Mouse (Mus musculus): ENCODE measurements around the gene Cep95. TPM values are rescaled to one million over a fixed set of nuclear protein-coding genes. Genes with fewer than 3 reads are reported as not detected.
"Not testable (repeated sequence)": the region's sequence is repeated elsewhere in the genome, so short reads cannot be mapped to it uniquely, and the experiment has no call there.

The Cep95 gene
- total and polyA plus RNA-seq, 3 experiments, result 17.5 to 21.7 (median 19.3) TPM

DNA sequence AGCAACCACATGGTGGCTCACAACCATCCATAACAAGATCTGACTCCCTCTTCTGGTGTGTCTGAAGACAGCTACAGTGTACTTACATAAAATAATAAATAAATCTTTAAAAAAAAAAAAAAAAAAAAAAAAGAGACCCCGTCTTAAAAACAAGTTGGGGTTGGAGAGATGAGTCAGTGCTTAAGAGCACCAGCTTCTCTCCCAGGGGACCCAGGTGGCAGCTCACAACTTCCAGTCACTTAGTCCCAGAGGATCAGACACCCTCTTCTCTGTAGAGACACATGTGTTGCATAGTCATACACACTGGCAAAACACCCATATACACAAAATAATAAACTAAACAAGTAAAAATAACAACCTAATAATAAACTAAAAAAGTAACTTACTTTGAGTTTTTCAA lies 18.4 kb downstream of the Cep95 start:
- peaks cover 0 to 14% of the 10 kb centered on the region in 2 experiments; a peak in 2 of 4 replicates for H3K4me1 ChIP-seq (ENCODE audit: control insufficient read depth in 1 of 2, insufficient read depth in 2 of 2)
- in situ Hi-C loops (cut with MboI; ENCODE audit: low pct_ligation_motif_present, low pct_unique_long_range_greater_than_20kb, low sequenced_read_pairs); H3K9me3 ChIP-seq (replicated peaks; ENCODE audit: low read length); H3K9ac ChIP-seq (ENCODE audit: insufficient read depth, low read depth); H3K27ac ChIP-seq (ENCODE audit: insufficient read depth, low read depth); H3K4me3 ChIP-seq (replicated peaks in 1 of 3; ENCODE audit: low read depth in 2 of 3, low read length in 2 of 3, poor library complexity in 1 of 3); H3K79me2 ChIP-seq (replicated peaks; ENCODE audit: control insufficient read depth, extremely low read depth, insufficient read depth, poor library complexity, severe bottlenecking); H3K27me3 ChIP-seq (replicated peaks); H3K4me2 ChIP-seq (ENCODE audit: insufficient read depth, low read depth, poor library complexity, severe bottlenecking); dilution Hi-C loops (cut with MboI; ENCODE audit: extremely low pct_ligation_motif_present, extremely low pct_unique_long_range_greater_than_20kb, low sequenced_read_pairs): not testable (repeated sequence)
- H3K36me3 ChIP-seq (replicated peaks in 1 of 2; ENCODE audit: control insufficient read depth in 1 of 2, insufficient read depth in 1 of 2, low read length in 1 of 2), result peaks cover 48 to 77% of the 10 kb centered on the region in 2 experiments
- peak; percentile 65 for DNase-seq (ENCODE audit: extremely low read depth)
- 0 out of 2 replicates have a peak, but pooled peaks have one; percentile 8 for TF ChIP-seq KAT2A (IDR thresholded peaks at IDR 0.05; ENCODE audit: insufficient replicate concordance, low read length)
- peak; percentile 64 for TF ChIP-seq ZNF384 (IDR thresholded peaks at IDR 0.05; ENCODE audit: low read depth, low read length)

DNA sequence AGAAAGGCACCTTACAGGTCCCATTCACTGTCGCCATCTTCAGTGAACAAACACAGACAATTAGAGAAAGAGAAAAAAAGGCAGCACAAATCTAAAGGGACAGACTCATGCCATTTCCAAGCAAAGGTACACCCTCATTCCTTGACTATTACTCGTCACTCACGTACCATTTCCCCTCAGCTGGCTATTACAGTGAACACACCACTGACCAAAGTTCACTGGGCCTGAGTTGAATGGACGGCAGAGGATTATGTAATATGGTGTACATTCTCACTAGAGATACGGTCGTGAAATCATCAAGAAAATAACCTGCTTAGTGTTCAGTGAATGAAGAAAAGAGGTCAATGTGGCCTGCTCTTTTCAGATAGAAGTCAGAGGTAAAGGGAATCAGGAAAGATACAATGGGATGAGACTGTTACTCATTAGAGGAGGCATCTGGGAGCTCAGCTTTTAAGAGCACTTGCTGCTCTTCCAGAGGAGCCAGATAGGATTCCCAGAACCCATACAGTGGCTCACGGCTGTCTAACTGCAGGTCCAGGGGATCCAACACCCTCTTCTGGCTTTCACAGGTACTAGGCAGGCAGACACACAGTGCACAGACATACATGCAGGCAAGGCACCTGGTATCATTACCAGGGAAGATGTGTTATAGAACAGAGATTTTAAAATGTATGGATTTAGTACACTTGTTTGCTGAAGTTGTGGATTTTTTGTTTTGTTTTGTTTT lies 23.5 kb downstream of the Cep95 start:
- Histone ChIP-seq H3K27ac (ENCODE audit: insufficient read depth, low read depth) (no peak overlapping the region), H3K9me3 (replicated peaks; ENCODE audit: low read length) (no peaks in the 10 kb centered on the region), H3K36me3 (replicated peaks in 1 of 2; ENCODE audit: control insufficient read depth in 1 of 2, insufficient read depth in 1 of 2, low read length in 1 of 2) (peaks cover 73 to 92% of the 10 kb centered on the region in 2 experiments), H3K27me3 (replicated peaks) (no peaks in the 10 kb centered on the region), H3K9ac (ENCODE audit: insufficient read depth, low read depth) (no peak overlapping the region), H3K4me3 (replicated peaks in 1 of 3; ENCODE audit: low read depth in 2 of 3, low read length in 2 of 3, poor library complexity in 1 of 3) (no peak overlapping the region), H3K4me2 (ENCODE audit: insufficient read depth, low read depth, poor library complexity, severe bottlenecking) (no peak overlapping the region), H3K79me2 (replicated peaks; ENCODE audit: control insufficient read depth, extremely low read depth, insufficient read depth, poor library complexity, severe bottlenecking) (no peaks in the 10 kb centered on the region), H3K4me1 (ENCODE audit: control insufficient read depth in 1 of 2, insufficient read depth in 2 of 2) (peaks cover 0 to 9% of the 10 kb centered on the region in 2 experiments; a peak in 1 of 4 replicates)
- dilution Hi-C loops (cut with MboI; ENCODE audit: extremely low pct_ligation_motif_present, extremely low pct_unique_long_range_greater_than_20kb, low sequenced_read_pairs) (no loop called here), in situ Hi-C loops (cut with MboI; ENCODE audit: low pct_ligation_motif_present, low pct_unique_long_range_greater_than_20kb, low sequenced_read_pairs) (no loop called here)
- DNase-seq (ENCODE audit: extremely low read depth), result no peak
- TF ChIP-seq MEF2A (IDR thresholded peaks at IDR 0.05; ENCODE audit: borderline replicate concordance, low read depth, low read length), result no peak
- TF ChIP-seq CHD1 (IDR thresholded peaks at IDR 0.05; ENCODE audit: low read depth, low read length), result no peak
- TF ChIP-seq E2F4 (IDR thresholded peaks at IDR 0.05; ENCODE audit: insufficient replicate concordance, low read depth, low read length), result no peak
- TF ChIP-seq CHD2 (IDR thresholded peaks at IDR 0.05; ENCODE audit: low read length), result no peak
- no peak for TF ChIP-seq MXI1 (IDR thresholded peaks at IDR 0.05; ENCODE audit: low read depth, low read length)
- TF ChIP-seq SIN3A (IDR thresholded peaks at IDR 0.05; ENCODE audit: low read length), result no peak
- no peak for TF ChIP-seq ZKSCAN1 (IDR thresholded peaks at IDR 0.05; ENCODE audit: borderline replicate concordance, low read depth, low read length)
- TF ChIP-seq POLR2A (IDR thresholded peaks at IDR 0.05; ENCODE audit: low read depth, low read length), result no peak
- no peak for TF ChIP-seq MAFK (IDR thresholded peaks at IDR 0.05; ENCODE audit: insufficient replicate concordance, low read length)
- TF ChIP-seq IRF4 (IDR thresholded peaks at IDR 0.05; ENCODE audit: low read depth, low read length), result no peak
- no peak for TF ChIP-seq ZMIZ1 (IDR thresholded peaks at IDR 0.05; ENCODE audit: low read depth, low read length)
- no peak for TF ChIP-seq ZC3H11A (IDR thresholded peaks at IDR 0.05; ENCODE audit: low read depth, low read length)
- no peak for TF ChIP-seq USF1 (IDR thresholded peaks at IDR 0.05; ENCODE audit: low read depth, low read length)
